Mouse (Mus musculus) forebrain, embryonic 12.5 days (tissue): ENCODE data around the gene Tnk1. TPM values are rescaled to one million over a fixed set of nuclear protein-coding genes. Genes with fewer than 3 reads are reported as not detected.
A peak's percentile ranks its signal among the peaks of the same experiment; 100 is the strongest.

Source experiments
- ATAC-seq: fragments of 200-750 bp; cut with Nextera tagmentation; 2 replicates; pipeline ENCODE4 v1.8.0; 2017; ENCODE audit warnings: moderate TSS enrichment; ENCODE audit not compliant: low FRiP score
- H3K27ac ChIP-seq: fragments of 300-500 bp; sonication (generic); 2 replicates; pipeline ENCODE4 v1.5.1; 2016; ENCODE audit warnings: mild to moderate bottlenecking
- H3K27me3 ChIP-seq: fragments of 300-500 bp; sonication (generic); 2 replicates; pipeline ENCODE4 v1.6.1; 2016; ENCODE audit warnings: mild to moderate bottlenecking
- H3K36me3 ChIP-seq: fragments of 300-500 bp; sonication (generic); replicated peaks from 2 replicates; pipeline ENCODE4 v1.6.1; 2016; ENCODE audit warnings: mild to moderate bottlenecking
- H3K4me1 ChIP-seq: fragments of 300-500 bp; sonication (generic); 2 replicates; pipeline ENCODE4 v1.6.1; 2016
- H3K4me2 ChIP-seq: fragments of 300-500 bp; sonication (generic); 2 replicates; pipeline ENCODE4 v1.6.1; 2016; ENCODE audit warnings: mild to moderate bottlenecking, moderate library complexity
- H3K4me3 ChIP-seq: fragments of 300-500 bp; sonication (generic); replicated peaks from 2 replicates; pipeline ENCODE4 v1.5.1; 2016; ENCODE audit warnings: mild to moderate bottlenecking
- H3K9ac ChIP-seq: fragments of 300-500 bp; sonication (generic); 2 replicates; pipeline ENCODE4 v1.6.1; 2016; ENCODE audit warnings: mild to moderate bottlenecking
- H3K9me3 ChIP-seq: fragments of 300-500 bp; sonication (generic); 2 replicates; pipeline ENCODE4 v1.6.1; 2016
- WGBS: fragments of 180-500 bp; shearing (Covaris S2); methylation state at CpG from one replicate; pipeline ENCODE4 v1.1.7; 2016; 5-methylcytosine and 5-hydroxymethylcytosine counted together
- polyA plus RNA-seq: library from polyadenylated mRNA; unstranded; fragments of >200 nt; fragmentation: Nextera tagmentation; extraction: Ambion mirVana; gene quantifications from 2 replicates; pipeline ENCODE4 v1.2.1, GENCODE M21; 2016

Tnk1 gene
- polyA plus RNA-seq, 1 experiment from 2014 or later = 0.60 TPM

- Histone ChIP-seq H3K4me1 (peaks cover 33% of the 10 kb centered on the region), H3K36me3 (peaks cover 40% of the 10 kb centered on the region)
- WGBS = 92% methylated on average over 15 of the region's 15 CpGs
Observed at GRCm38 (mm10) chr11:69849884-69850283, 8.6 kb downstream of the Tnk1 start.

GRCm38 (mm10) chr11:69849128-69849527 is 9.4 kb downstream of the Tnk1 start:
- Histone ChIP-seq H3K9me3 (no peaks in the 10 kb centered on the region), H3K4me3 (no peak overlapping the region), H3K4me2 (no peak overlapping the region), H3K27ac (no peak overlapping the region), H3K9ac (no peak overlapping the region), H3K27me3 (no peaks in the 10 kb centered on the region), H3K4me1 (peaks cover 32% of the 10 kb centered on the region), H3K36me3 (peaks cover 40% of the 10 kb centered on the region)
- WGBS = 92% methylated on average over 9 of the region's 9 CpGs
- ATAC-seq = no peak

More at GRCm38 (mm10) chr11:69849884-69850283, 8.6 kb downstream of the Tnk1 start:
- ATAC-seq = no peak
- H3K9ac ChIP-seq = no peak overlapping the region
- no peak overlapping the region for H3K27ac ChIP-seq
- H3K4me2 ChIP-seq = no peak overlapping the region
- H3K9me3 ChIP-seq = no peaks in the 10 kb centered on the region
- H3K27me3 ChIP-seq = no peaks in the 10 kb centered on the region
- H3K4me3 ChIP-seq = no peak overlapping the region

GRCm38 (mm10) chr11:69848021-69848420 is 10.5 kb downstream of the Tnk1 start:
- Histone ChIP-seq H3K9me3 (no peaks in the 10 kb centered on the region), H3K4me1 (peaks cover 32% of the 10 kb centered on the region), H3K27ac (no peak overlapping the region), H3K4me3 (peak overlapping the region; percentile 67), H3K27me3 (no peaks in the 10 kb centered on the region), H3K4me2 (peak overlapping the region; percentile 61), H3K9ac (peak overlapping the region; percentile 82; the same call in 1 of the 2 replicates), H3K36me3 (peaks cover 40% of the 10 kb centered on the region)
- no peak for ATAC-seq
- 95% methylated on average over 6 of the region's 6 CpGs for WGBS

DNA sequence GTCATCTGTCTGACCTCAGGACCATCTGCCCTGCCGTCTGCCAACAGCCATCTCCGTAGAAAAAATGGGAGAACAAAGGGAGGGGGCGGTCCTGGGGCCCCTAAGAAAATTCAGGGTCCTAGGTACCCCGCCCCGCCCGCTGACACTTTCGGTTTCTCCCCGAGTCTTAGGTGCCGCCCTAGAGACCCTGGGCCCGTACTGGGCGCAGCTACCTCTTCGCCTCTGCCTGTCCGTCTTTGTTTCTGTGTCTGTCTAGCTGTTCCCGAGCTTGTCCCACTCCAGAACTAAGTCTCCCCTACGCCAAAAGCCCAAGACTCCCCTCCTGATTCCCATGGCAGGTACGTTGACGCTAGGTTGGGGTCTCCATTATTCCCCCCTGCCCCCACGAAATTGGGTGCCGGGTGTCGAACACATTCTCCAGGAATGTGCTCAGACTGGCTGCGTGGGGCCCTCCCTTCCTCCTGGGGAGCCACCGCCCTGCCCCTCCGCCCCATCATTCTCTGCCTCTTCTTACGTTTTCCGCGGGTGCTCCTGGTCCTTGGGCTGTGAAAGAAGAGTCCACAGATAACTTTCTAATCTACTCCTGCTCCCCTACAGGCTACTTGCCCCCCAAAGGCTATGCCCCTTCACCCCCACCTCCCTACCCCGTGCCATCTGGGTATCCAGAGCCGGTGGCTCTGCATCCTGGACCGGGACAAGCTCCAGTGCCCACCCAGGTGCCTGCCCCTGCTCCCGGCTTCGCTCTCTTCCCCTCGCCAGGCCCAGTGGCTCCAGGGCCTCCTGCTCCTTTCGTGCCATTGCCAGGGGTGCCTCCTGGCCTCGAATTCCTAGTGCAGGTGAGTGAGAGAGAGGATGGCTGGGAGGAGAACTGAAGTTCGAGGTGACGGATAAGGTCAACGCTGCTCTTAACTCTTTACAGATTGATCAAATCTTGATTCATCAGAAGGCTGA is 11.5 kb downstream of the Tnk1 start:
- Histone ChIP-seq H3K9ac (peak overlapping the region; percentile 82), H3K4me1 (peaks cover 32% of the 10 kb centered on the region), H3K27ac (peak overlapping the region; percentile 96), H3K27me3 (no peaks in the 10 kb centered on the region), H3K36me3 (peaks cover 40% of the 10 kb centered on the region), H3K9me3 (no peaks in the 10 kb centered on the region), H3K4me3 (peak overlapping the region; percentile 67), H3K4me2 (peak overlapping the region; percentile 61)
- 16% methylated on average over 34 of the region's 37 CpGs for WGBS
- peak; percentile 39 for ATAC-seq

GRCm38 (mm10) chr11:69846198-69846680 is 12.3 kb downstream of the Tnk1 start, which contains the start of gene Plscr3:
Plscr3 (plus strand) TSS chr11:69846376.
- peaks cover 33% of the 10 kb centered on the region for H3K36me3 ChIP-seq
- under 1% methylated on average over 38 of the region's 38 CpGs for WGBS
- ATAC-seq = peak; percentile 91

GRCm38 (mm10) chr11:69838714-69839104 is 19.8 kb downstream of the Tnk1 start:
- H3K9ac ChIP-seq = peak overlapping the region; percentile 67
- peaks cover 2% of the 10 kb centered on the region; the same call in 1 of the 2 replicates for H3K36me3 ChIP-seq
- peaks cover 4% of the 10 kb centered on the region for H3K27me3 ChIP-seq
- H3K4me3 ChIP-seq = peak overlapping the region; percentile 87
- H3K27ac ChIP-seq = peak overlapping the region; percentile 77
- no peaks in the 10 kb centered on the region for H3K9me3 ChIP-seq
- peaks cover 43% of the 10 kb centered on the region for H3K4me1 ChIP-seq
- under 1% methylated on average over 7 of the region's 7 CpGs for WGBS
- peak overlapping the region; percentile 80 for H3K4me2 ChIP-seq
- no peak for ATAC-seq

More at GRCm38 (mm10) chr11:69846198-69846680, 12.3 kb downstream of the Tnk1 start, which contains the start of gene Plscr3:
- Histone ChIP-seq H3K4me2 (peak within 1 kb of the TSS; percentile 61), H3K27me3 (no peaks in the 10 kb centered on the region), H3K4me3 (peak within 1 kb of the TSS; percentile 67), H3K27ac (peak within 1 kb of the TSS; percentile 96), H3K9ac (peak within 1 kb of the TSS; percentile 82), H3K4me1 (peaks cover 32% of the 10 kb centered on the region), H3K9me3 (no peaks in the 10 kb centered on the region)

GRCm38 (mm10) chr11:69837952-69838713 is 20.4 kb downstream of the Tnk1 start, which contains the start of gene Tmem256:
Tmem256 (plus strand) TSS chr11:69838514.
- H3K4me1 ChIP-seq = peaks cover 46% of the 10 kb centered on the region
- ATAC-seq = peak; percentile 88
- peak within 1 kb of the TSS; percentile 96 for H3K27ac ChIP-seq
- H3K9me3 ChIP-seq = no peaks in the 10 kb centered on the region
- peaks cover 8% of the 10 kb centered on the region for H3K36me3 ChIP-seq
- peak within 1 kb of the TSS; percentile 94 for H3K9ac ChIP-seq
- H3K4me2 ChIP-seq = peak within 1 kb of the TSS; percentile 80
- under 1% methylated on average over 34 of the region's 34 CpGs for WGBS
- H3K4me3 ChIP-seq = peak within 1 kb of the TSS; percentile 87
- H3K27me3 ChIP-seq = peaks cover 7% of the 10 kb centered on the region

- Histone ChIP-seq H3K9me3 (no peaks in the 10 kb centered on the region), H3K4me1 (peaks cover 46% of the 10 kb centered on the region)
- ATAC-seq = peak; percentile 66; the same call in 1 of the 2 replicates
Observed at GRCm38 (mm10) chr11:69837604-69837951, 21.0 kb downstream of the Tnk1 start, which contains the start of gene Nlgn2. Nlgn2 (minus strand) TSS chr11:69837784.

DNA sequence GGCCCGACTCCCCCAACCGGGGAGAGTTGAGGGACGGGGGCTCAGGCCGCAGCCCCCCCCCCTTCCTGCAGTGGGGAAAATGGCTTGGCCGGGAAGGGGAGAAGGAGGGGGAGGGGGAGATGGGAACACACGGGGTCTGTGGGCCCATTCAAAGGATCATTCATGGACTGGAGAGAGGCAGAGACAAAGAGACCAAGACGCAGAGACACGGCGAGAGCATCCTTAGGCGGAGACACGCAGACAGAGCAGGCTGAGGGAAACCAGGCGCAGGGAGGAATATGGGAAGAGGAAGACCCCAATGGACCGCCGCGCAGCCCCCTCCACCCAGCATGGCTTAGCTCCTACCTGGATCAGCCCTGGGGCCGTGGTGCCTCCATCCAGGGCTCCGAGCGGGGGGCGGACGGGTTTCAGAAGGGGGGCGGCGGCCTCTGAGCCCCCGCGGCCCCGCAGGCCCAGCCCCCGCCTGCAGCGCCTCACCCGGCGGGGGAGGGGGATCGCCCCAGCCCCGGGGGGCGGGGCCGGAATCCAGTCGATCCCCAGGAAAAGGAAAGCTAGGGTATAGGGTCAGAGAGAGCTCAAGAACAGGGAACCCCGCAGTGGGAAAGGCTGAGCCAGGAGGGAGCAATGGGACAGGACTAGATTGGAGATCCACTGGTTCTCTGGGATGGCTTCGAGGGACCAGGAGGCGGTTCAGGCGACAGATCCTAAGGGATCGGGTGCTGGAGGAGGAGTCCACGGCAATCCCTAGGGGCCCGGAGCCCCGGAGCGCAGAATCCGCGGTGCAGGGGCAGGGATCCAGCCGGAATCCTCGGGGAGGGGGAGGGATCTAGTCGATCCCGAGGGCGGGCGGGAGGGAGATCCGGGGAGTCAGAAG is 21.6 kb downstream of the Tnk1 start:
- H3K4me1 ChIP-seq = peaks cover 46% of the 10 kb centered on the region

More at GRCm38 (mm10) chr11:69837604-69837951, 21.0 kb downstream of the Tnk1 start, which contains the start of gene Nlgn2:
- peak within 1 kb of the TSS; percentile 96 for H3K27ac ChIP-seq
- H3K9ac ChIP-seq = peak within 1 kb of the TSS; percentile 94
- H3K36me3 ChIP-seq = peaks cover 13% of the 10 kb centered on the region
- H3K27me3 ChIP-seq = peaks cover 7% of the 10 kb centered on the region
- H3K4me3 ChIP-seq = peak within 1 kb of the TSS; percentile 87
- peak within 1 kb of the TSS; percentile 80 for H3K4me2 ChIP-seq
- WGBS = under 1% methylated on average over 30 of the region's 32 CpGs

GRCm38 (mm10) chr11:69835966-69836335 is 22.6 kb downstream of the Tnk1 start:
- no peaks in the 10 kb centered on the region for H3K9me3 ChIP-seq
- peak overlapping the region; percentile 80 for H3K4me2 ChIP-seq
- WGBS = 5% methylated on average over 4 of the region's 4 CpGs
- peaks cover 46% of the 10 kb centered on the region for H3K4me1 ChIP-seq
- H3K9ac ChIP-seq = peak overlapping the region; percentile 94
- peak overlapping the region; percentile 87 for H3K4me3 ChIP-seq
- H3K36me3 ChIP-seq = peaks cover 27% of the 10 kb centered on the region
- ATAC-seq = no peak
- H3K27me3 ChIP-seq = peaks cover 7% of the 10 kb centered on the region
- peak overlapping the region; percentile 96 for H3K27ac ChIP-seq

More for the DNA sequence above, 21.6 kb downstream of the Tnk1 start:
- WGBS = 1% methylated on average over 42 of the region's 52 CpGs
- Histone ChIP-seq H3K9me3 (no peaks in the 10 kb centered on the region), H3K4me3 (peak overlapping the region; percentile 87), H3K27ac (peak overlapping the region; percentile 96), H3K4me2 (peak overlapping the region; percentile 80), H3K36me3 (peaks cover 19% of the 10 kb centered on the region), H3K9ac (peak overlapping the region; percentile 94), H3K27me3 (peaks cover 7% of the 10 kb centered on the region)
- peak; percentile 8 for ATAC-seq

GRCm38 (mm10) chr11:69835326-69835965 is 23.1 kb downstream of the Tnk1 start:
- H3K9ac ChIP-seq = peak overlapping the region; percentile 94
- H3K9me3 ChIP-seq = no peaks in the 10 kb centered on the region
- H3K4me3 ChIP-seq = peak overlapping the region; percentile 87
- H3K27ac ChIP-seq = peak overlapping the region; percentile 96
- H3K4me1 ChIP-seq = peaks cover 46% of the 10 kb centered on the region
- peak overlapping the region; percentile 80 for H3K4me2 ChIP-seq
- 1% methylated on average over 9 of the region's 9 CpGs for WGBS
- no peak for ATAC-seq
- peaks cover 27% of the 10 kb centered on the region for H3K36me3 ChIP-seq
- H3K27me3 ChIP-seq = peaks cover 7% of the 10 kb centered on the region
